Mouse (Mus musculus) liver, embryonic 13.5 days (tissue): Measurements from ENCODE around the gene Wdr61. TPM values are rescaled to one million over a fixed set of nuclear protein-coding genes. Genes with fewer than 3 reads are reported as not detected.

Source experiments
- ATAC-seq: fragments of 200-750 bp; cut with Nextera tagmentation; 2 replicates; pipeline ENCODE4 v1.8.0; 2017; ENCODE audit warnings: low read depth, mild to moderate bottlenecking, moderate number of reproducible peaks, moderate library complexity
- DNase-seq: peaks from one replicate; pipeline ENCODE4 v3.0.0; 2022
- H3K27ac ChIP-seq: fragments of 300-500 bp; sonication (generic); 2 replicates; pipeline ENCODE4 v1.5.1; 2015; ENCODE audit warnings: moderate library complexity, mild to moderate bottlenecking, inconsistent platforms
- H3K27me3 ChIP-seq: fragments of 300-500 bp; sonication (generic); 2 replicates; pipeline ENCODE4 v1.6.1; 2015; ENCODE audit warnings: mild to moderate bottlenecking, inconsistent platforms
- H3K36me3 ChIP-seq: fragments of 300-500 bp; sonication (generic); 2 replicates; pipeline ENCODE4 v1.6.1; 2015; ENCODE audit warnings: mild to moderate bottlenecking, inconsistent platforms
- H3K4me1 ChIP-seq: fragments of 300-500 bp; sonication (generic); replicated peaks from 2 replicates; pipeline ENCODE4 v1.6.1; 2015; ENCODE audit warnings: inconsistent platforms
- H3K4me2 ChIP-seq: fragments of 300-500 bp; sonication (generic); 2 replicates; pipeline ENCODE4 v1.6.1; 2015; ENCODE audit warnings: inconsistent platforms, mild to moderate bottlenecking, moderate library complexity
- H3K4me3 ChIP-seq: fragments of 300-500 bp; sonication (generic); replicated peaks from 2 replicates; pipeline ENCODE4 v1.5.1; 2015; ENCODE audit warnings: mild to moderate bottlenecking, inconsistent platforms
- H3K9ac ChIP-seq: fragments of 300-500 bp; sonication (generic); 2 replicates; pipeline ENCODE4 v1.6.1; 2015; ENCODE audit warnings: mild to moderate bottlenecking, inconsistent platforms
- H3K9me3 ChIP-seq: fragments of 300-500 bp; sonication (generic); replicated peaks from 2 replicates; pipeline ENCODE4 v1.6.1; 2016; ENCODE audit warnings: inconsistent platforms
- WGBS: fragments of 180-500 bp; shearing (Covaris S2); methylation state at CpG from one replicate; pipeline ENCODE4 v1.1.7; 2015; ENCODE audit not compliant: insufficient replicate concordance; 5-methylcytosine and 5-hydroxymethylcytosine counted together
- microRNA-seq: library from miRNA; unstranded; fragments of <30 nt; microRNA quantifications from one replicate; pipeline ENCODE4, GENCODE M21; 2016
- polyA plus RNA-seq: library from polyadenylated mRNA; unstranded; fragments of >200 nt; fragmentation: Nextera tagmentation; extraction: Ambion mirVana; gene quantifications from 2 replicates; pipeline ENCODE4 v1.2.1, GENCODE M21; 2015

The Wdr61 gene
- polyA plus RNA-seq, 1 experiment from 2014 or later = 118 TPM

- no peak for DNase-seq
- H3K9ac ChIP-seq = no peak overlapping the region
- H3K36me3 ChIP-seq = no peaks in the 10 kb centered on the region
Measured at GRCm38 (mm10) chr9:54673887-54674286, 60.4 kb downstream of the Wdr61 start.

DNA sequence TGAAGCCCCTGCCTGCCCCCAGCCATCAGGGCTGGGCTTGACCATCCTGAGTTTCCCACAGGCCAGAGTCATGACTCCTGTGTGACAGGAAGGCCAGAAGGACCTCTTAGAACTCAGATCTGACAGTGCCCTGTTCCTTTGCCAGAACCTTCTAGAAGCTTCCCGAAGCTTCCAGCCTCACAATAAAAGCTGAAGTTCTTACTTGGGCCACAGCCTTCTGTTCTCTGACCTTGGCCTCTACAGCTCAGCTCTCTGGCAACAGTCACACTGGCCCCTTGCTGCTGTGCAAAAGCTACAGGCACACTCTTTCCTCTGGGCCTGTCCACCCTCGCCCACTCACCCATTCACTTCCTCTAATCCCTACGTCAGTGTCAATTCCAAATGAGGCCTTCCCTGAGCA lies 62.4 kb downstream of the Wdr61 start:
- peaks cover 3% of the 10 kb centered on the region for H3K27me3 ChIP-seq
- no peaks in the 10 kb centered on the region for H3K36me3 ChIP-seq
- H3K4me3 ChIP-seq = no peak overlapping the region
- no peak for DNase-seq
- H3K27ac ChIP-seq = no peak overlapping the region
- peaks cover 8% of the 10 kb centered on the region for H3K4me1 ChIP-seq
- H3K9ac ChIP-seq = no peak overlapping the region
- no peaks in the 10 kb centered on the region for H3K9me3 ChIP-seq
- ATAC-seq = no peak
- 50% methylated on average over 3 of the region's 3 CpGs for WGBS
- no peak overlapping the region for H3K4me2 ChIP-seq

More at GRCm38 (mm10) chr9:54673887-54674286, 60.4 kb downstream of the Wdr61 start:
- Histone ChIP-seq H3K9me3 (no peaks in the 10 kb centered on the region), H3K4me2 (no peak overlapping the region), H3K27me3 (peaks cover 15% of the 10 kb centered on the region), H3K4me3 (no peak overlapping the region), H3K27ac (no peak overlapping the region), H3K4me1 (peaks cover 8% of the 10 kb centered on the region)
- no peak for ATAC-seq
- 82% methylated on average over 13 of the region's 13 CpGs for WGBS

- Histone ChIP-seq H3K4me2 (no peak overlapping the region), H3K27ac (no peak overlapping the region), H3K9ac (no peak overlapping the region), H3K4me3 (no peak overlapping the region), H3K36me3 (no peaks in the 10 kb centered on the region), H3K4me1 (no peaks in the 10 kb centered on the region), H3K9me3 (0 out of 2 replicates have a peak, but pooled peaks cover 2% of the 10 kb centered on the region), H3K27me3 (no peaks in the 10 kb centered on the region)
- DNase-seq = no peak
- no peak for ATAC-seq
- WGBS = 68% methylated on average over 4 of the region's 4 CpGs
Measured at GRCm38 (mm10) chr9:54668455-54668854, 65.9 kb downstream of the Wdr61 start.

GRCm38 (mm10) chr9:54666116-54666515 lies 68.2 kb downstream of the Wdr61 start:
- no peak overlapping the region for H3K4me2 ChIP-seq
- peaks cover 7% of the 10 kb centered on the region; the same call in 1 of the 2 replicates for H3K4me1 ChIP-seq
- ATAC-seq (no peak), DNase-seq (no peak)
- H3K27me3 ChIP-seq = no peaks in the 10 kb centered on the region
- 85% methylated on average over 3 of the region's 3 CpGs for WGBS
- no peak overlapping the region for H3K4me3 ChIP-seq
- H3K9me3 ChIP-seq = 0 out of 2 replicates have a peak, but pooled peaks cover 2% of the 10 kb centered on the region
- H3K27ac ChIP-seq = no peak overlapping the region
- H3K9ac ChIP-seq = no peak overlapping the region
- H3K36me3 ChIP-seq = no peaks in the 10 kb centered on the region

Small RNA genes within 50 kb of the gene (microRNA-seq; reads per million reads assigned to microRNA genes)
- not detected for gene Mir5710

Other genes with a start within 250 kb of the Wdr61 start
- 0.92 and 0.97 TPM in 2 replicates for gene Dmxl2, start 232.9 kb downstream of the Wdr61 start, polyA plus RNA-seq
- gene Sh2d7, start 195.5 kb downstream of the Wdr61 start, polyA plus RNA-seq = not detected in 2 replicates
- gene Cib2, start 174.3 kb downstream of the Wdr61 start, polyA plus RNA-seq = 1.8 and 2.4 TPM in 2 replicates
- gene Idh3a, start 148.2 kb downstream of the Wdr61 start, polyA plus RNA-seq = 121 and 143 TPM in 2 replicates
- gene Acsbg1, start 72.6 kb downstream of the Wdr61 start, polyA plus RNA-seq = 0.05 and 0.15 TPM in 2 replicates
- gene Dnaja4, start 35.6 kb downstream of the Wdr61 start, polyA plus RNA-seq = 21.1 and 23.4 TPM in 2 replicates
- gene Crabp1, start 30.2 kb upstream of the Wdr61 start, polyA plus RNA-seq = 3.2 and 3.8 TPM in 2 replicates
- 8.9 and 13.4 TPM in 2 replicates for gene Ireb2, start 129.3 kb upstream of the Wdr61 start, polyA plus RNA-seq
- gene Hykk, start 182.8 kb upstream of the Wdr61 start, polyA plus RNA-seq = 1.5 and 2.0 TPM in 2 replicates
- 203 and 226 TPM in 2 replicates for gene Psma4, start 216.3 kb upstream of the Wdr61 start, polyA plus RNA-seq
- 0.44 and 0.64 TPM in 2 replicates for gene AY074887, start 216.5 kb upstream of the Wdr61 start, polyA plus RNA-seq
- 0.03 TPM in 1 of 2 replicates, not detected in the other for gene Chrna5, start 246.4 kb upstream of the Wdr61 start, polyA plus RNA-seq